Mouse (Mus musculus): ENCODE measurements around the gene Men1. TPM values are rescaled to one million over a fixed set of nuclear protein-coding genes. Genes with fewer than 3 reads are reported as not detected.

Gene Men1
- polyA plus RNA-seq, 1 experiment from 2014 or later, result 55.2 TPM

GRCm38 (mm10) chr19:6331178-6331577, 3.6 kb upstream of the Men1 start:
- no peak overlapping the region for H3K27ac ChIP-seq (ENCODE audit: low read depth)
- no peaks in the 10 kb centered on the region for H3K36me3 ChIP-seq (ENCODE audit: control insufficient read depth, insufficient read depth, low read length)
- peaks cover 7% of the 10 kb centered on the region for H3K4me1 ChIP-seq (replicated peaks; ENCODE audit: control insufficient read depth, insufficient read depth, low read length)
- no peak overlapping the region for H3K9ac ChIP-seq (ENCODE audit: low read length)
- no peaks in the 10 kb centered on the region for H3K9me3 ChIP-seq (ENCODE audit: control insufficient read depth, low read length)
- H3K4me3 ChIP-seq (ENCODE audit: low read depth, low read length), result no peak overlapping the region
- H3K4me2 ChIP-seq (ENCODE audit: low read length), result no peak overlapping the region
- 63% methylated on average over 5 of the region's 5 CpGs for WGBS
- no peak for ATAC-seq (replicated peaks; ENCODE audit: low FRiP score, low TSS enrichment, low read depth)
- DNase-seq (ENCODE audit: low spot score), result no peak
- no peaks in the 10 kb centered on the region for H3K27me3 ChIP-seq (replicated peaks; ENCODE audit: control insufficient read depth, insufficient read depth, low read length)

GRCm38 (mm10) chr19:6331719-6332516, 2.9 kb upstream of the Men1 start:
- no peaks in the 10 kb centered on the region for H3K27me3 ChIP-seq (replicated peaks; ENCODE audit: control insufficient read depth, insufficient read depth, low read length)
- H3K9me3 ChIP-seq (ENCODE audit: control insufficient read depth, low read length), result no peaks in the 10 kb centered on the region
- H3K4me2 ChIP-seq (ENCODE audit: low read length), result peak overlapping the region; percentile 35
- H3K36me3 ChIP-seq (ENCODE audit: control insufficient read depth, insufficient read depth, low read length), result peaks cover under 1% of the 10 kb centered on the region
- WGBS, result 24% methylated on average over 13 of the region's 13 CpGs
- no peak overlapping the region for H3K9ac ChIP-seq (ENCODE audit: low read length)
- H3K27ac ChIP-seq (ENCODE audit: low read depth), result no peak overlapping the region
- ATAC-seq (replicated peaks; ENCODE audit: low FRiP score, low TSS enrichment, low read depth) (no peak), DNase-seq (ENCODE audit: low spot score) (peak; percentile 83)
- H3K4me1 ChIP-seq (replicated peaks; ENCODE audit: control insufficient read depth, insufficient read depth, low read length), result peaks cover 13% of the 10 kb centered on the region
- no peak overlapping the region for H3K4me3 ChIP-seq (ENCODE audit: low read depth, low read length)

GRCm38 (mm10) chr19:6333761-6334595, 801 bp upstream of the Men1 start:
- H3K27ac ChIP-seq (ENCODE audit: low read depth), result peak overlapping the region; percentile 79
- peaks cover 22% of the 10 kb centered on the region for H3K36me3 ChIP-seq (ENCODE audit: control insufficient read depth, insufficient read depth, low read length)
- H3K9me3 ChIP-seq (ENCODE audit: control insufficient read depth, low read length), result no peaks in the 10 kb centered on the region
- no peaks in the 10 kb centered on the region for H3K27me3 ChIP-seq (replicated peaks; ENCODE audit: control insufficient read depth, insufficient read depth, low read length)
- ATAC-seq (replicated peaks; ENCODE audit: low FRiP score, low TSS enrichment, low read depth), result peak; percentile 8; the same call in 1 of the 2 replicates
- H3K4me3 ChIP-seq (ENCODE audit: low read depth, low read length), result peak overlapping the region; percentile 58; the same call in 1 of the 2 replicates
- peaks cover 13% of the 10 kb centered on the region for H3K4me1 ChIP-seq (replicated peaks; ENCODE audit: control insufficient read depth, insufficient read depth, low read length)
- H3K9ac ChIP-seq (ENCODE audit: low read length), result peak overlapping the region; percentile 34; the same call in 1 of the 2 replicates
- H3K4me2 ChIP-seq (ENCODE audit: low read length), result peak overlapping the region; percentile 92
- DNase-seq (ENCODE audit: low spot score), result no peak
- 66% methylated on average over 9 of the region's 9 CpGs for WGBS

- Histone ChIP-seq H3K4me3 (ENCODE audit: low read depth, low read length) (peak overlapping the region; percentile 58), H3K36me3 (ENCODE audit: control insufficient read depth, insufficient read depth, low read length) (peaks cover 35% of the 10 kb centered on the region), H3K27ac (ENCODE audit: low read depth) (peak overlapping the region; percentile 22; the same call in 1 of the 2 replicates), H3K27me3 (replicated peaks; ENCODE audit: control insufficient read depth, insufficient read depth, low read length) (no peaks in the 10 kb centered on the region), H3K9me3 (ENCODE audit: control insufficient read depth, low read length) (no peaks in the 10 kb centered on the region), H3K4me1 (replicated peaks; ENCODE audit: control insufficient read depth, insufficient read depth, low read length) (peaks cover 16% of the 10 kb centered on the region), H3K4me2 (ENCODE audit: low read length) (peak overlapping the region; percentile 92), H3K9ac (ENCODE audit: low read length) (peak overlapping the region; percentile 69)
- ATAC-seq (replicated peaks; ENCODE audit: low FRiP score, low TSS enrichment, low read depth) (no peak; the same call in 1 of the 2 replicates), DNase-seq (ENCODE audit: low spot score) (peak; percentile 68)
- 1% methylated on average over 25 of the region's 25 CpGs for WGBS
These were observed 664 bp downstream of the Men1 start for GRCm38 (mm10) chr19:6335458-6335827.

- Histone ChIP-seq H3K9ac (ENCODE audit: low read length) (no peak overlapping the region), H3K27ac (ENCODE audit: low read depth) (no peak overlapping the region), H3K4me1 (replicated peaks; ENCODE audit: control insufficient read depth, insufficient read depth, low read length) (peaks cover 18% of the 10 kb centered on the region), H3K36me3 (ENCODE audit: control insufficient read depth, insufficient read depth, low read length) (peaks cover 35% of the 10 kb centered on the region), H3K4me2 (ENCODE audit: low read length) (peak overlapping the region; percentile 92), H3K9me3 (ENCODE audit: control insufficient read depth, low read length) (no peaks in the 10 kb centered on the region), H3K4me3 (ENCODE audit: low read depth, low read length) (no peak overlapping the region), H3K27me3 (replicated peaks; ENCODE audit: control insufficient read depth, insufficient read depth, low read length) (no peaks in the 10 kb centered on the region)
- ATAC-seq (replicated peaks; ENCODE audit: low FRiP score, low TSS enrichment, low read depth), result no peak
- DNase-seq (ENCODE audit: low spot score), result no peak
- 92% methylated on average over 10 of the region's 10 CpGs for WGBS
These were observed 2.1 kb downstream of the Men1 start for GRCm38 (mm10) chr19:6336920-6337319.

GRCm38 (mm10) chr19:6338171-6338570, 3.4 kb downstream of the Men1 start:
- no peak overlapping the region for H3K4me2 ChIP-seq (ENCODE audit: low read length)
- no peak for DNase-seq (ENCODE audit: low spot score)
- peaks cover 35% of the 10 kb centered on the region for H3K36me3 ChIP-seq (ENCODE audit: control insufficient read depth, insufficient read depth, low read length)
- H3K4me1 ChIP-seq (replicated peaks; ENCODE audit: control insufficient read depth, insufficient read depth, low read length), result peaks cover 18% of the 10 kb centered on the region
- no peak overlapping the region for H3K4me3 ChIP-seq (ENCODE audit: low read depth, low read length)
- no peaks in the 10 kb centered on the region for H3K9me3 ChIP-seq (ENCODE audit: control insufficient read depth, low read length)
- no peak overlapping the region for H3K9ac ChIP-seq (ENCODE audit: low read length)
- no peaks in the 10 kb centered on the region for H3K27me3 ChIP-seq (replicated peaks; ENCODE audit: control insufficient read depth, insufficient read depth, low read length)
- 93% methylated on average over 7 of the region's 7 CpGs for WGBS
- H3K27ac ChIP-seq (ENCODE audit: low read depth), result no peak overlapping the region
- ATAC-seq (replicated peaks; ENCODE audit: low FRiP score, low TSS enrichment, low read depth), result no peak

- peaks cover 35% of the 10 kb centered on the region for H3K36me3 ChIP-seq (ENCODE audit: control insufficient read depth, insufficient read depth, low read length)
- H3K9me3 ChIP-seq (ENCODE audit: control insufficient read depth, low read length), result no peaks in the 10 kb centered on the region
- ATAC-seq (replicated peaks; ENCODE audit: low FRiP score, low TSS enrichment, low read depth) (no peak), DNase-seq (ENCODE audit: low spot score) (no peak)
- H3K27me3 ChIP-seq (replicated peaks; ENCODE audit: control insufficient read depth, insufficient read depth, low read length), result no peaks in the 10 kb centered on the region
- H3K27ac ChIP-seq (ENCODE audit: low read depth), result no peak overlapping the region
- 92% methylated on average over 11 of the region's 11 CpGs for WGBS
- H3K9ac ChIP-seq (ENCODE audit: low read length), result no peak overlapping the region
- no peak overlapping the region for H3K4me3 ChIP-seq (ENCODE audit: low read depth, low read length)
- no peak overlapping the region for H3K4me2 ChIP-seq (ENCODE audit: low read length)
- H3K4me1 ChIP-seq (replicated peaks; ENCODE audit: control insufficient read depth, insufficient read depth, low read length), result peaks cover 18% of the 10 kb centered on the region
These were observed 3.9 kb downstream of the Men1 start for GRCm38 (mm10) chr19:6338716-6339115.

- no peak for DNase-seq (ENCODE audit: low spot score)
- WGBS, result 94% methylated on average over 6 of the region's 6 CpGs
- H3K4me1 ChIP-seq (replicated peaks; ENCODE audit: control insufficient read depth, insufficient read depth, low read length), result peaks cover 18% of the 10 kb centered on the region
- no peak overlapping the region for H3K9ac ChIP-seq (ENCODE audit: low read length)
- H3K36me3 ChIP-seq (ENCODE audit: control insufficient read depth, insufficient read depth, low read length), result peaks cover 39% of the 10 kb centered on the region
- no peaks in the 10 kb centered on the region for H3K27me3 ChIP-seq (replicated peaks; ENCODE audit: control insufficient read depth, insufficient read depth, low read length)
- no peak overlapping the region for H3K27ac ChIP-seq (ENCODE audit: low read depth)
- H3K4me3 ChIP-seq (ENCODE audit: low read depth, low read length), result no peak overlapping the region
- H3K4me2 ChIP-seq (ENCODE audit: low read length), result no peak overlapping the region
- no peaks in the 10 kb centered on the region for H3K9me3 ChIP-seq (ENCODE audit: control insufficient read depth, low read length)
- no peak for ATAC-seq (replicated peaks; ENCODE audit: low FRiP score, low TSS enrichment, low read depth)
These were observed 4.4 kb downstream of the Men1 start for GRCm38 (mm10) chr19:6339191-6339590.

Data from intestine, embryonic 14.5 days (tissue).